Mouse (Mus musculus): ENCODE results near the gene Tdrkh. TPM values are rescaled to one million over a fixed set of nuclear protein-coding genes. Genes with fewer than 3 reads are reported as not detected.

Gene Tdrkh
- polyA plus RNA-seq, 1 experiment = not detected

- TF ChIP-seq CTCF (IDR thresholded peaks at IDR 0.05; ENCODE audit: extremely low read depth, insufficient read length, insufficient replicate concordance, low read depth, low read length) (no peak), POLR2A (IDR thresholded peaks at IDR 0.05; ENCODE audit: low read depth, low read length) (no peak)
- Histone ChIP-seq H3K4me1 (ENCODE audit: control insufficient read depth, insufficient read depth, insufficient read length, low read length) (no peaks in the 10 kb centered on the region), H3K36me3 (ENCODE audit: control insufficient read depth, insufficient read depth, low read length) (peaks cover 40% of the 10 kb centered on the region), H3K27ac (ENCODE audit: insufficient read depth, low read depth, low read length) (no peak overlapping the region), H3K27me3 (ENCODE audit: control insufficient read depth, insufficient read depth, low read length) (no peaks in the 10 kb centered on the region), H3K4me3 (ENCODE audit: low read depth, low read length) (no peak overlapping the region)
- WGBS = 83% methylated on average over 5 of the region's 5 CpGs
These were observed 25.0 kb upstream of the Tdrkh start for GRCm38 (mm10) chr3:94388047-94388446.

GRCm38 (mm10) chr3:94389420-94389819 is 23.7 kb upstream of the Tdrkh start:
- Histone ChIP-seq H3K4me1 (ENCODE audit: control insufficient read depth, insufficient read depth, insufficient read length, low read length) (no peaks in the 10 kb centered on the region), H3K36me3 (ENCODE audit: control insufficient read depth, insufficient read depth, low read length) (peaks cover 44% of the 10 kb centered on the region), H3K27ac (ENCODE audit: insufficient read depth, low read depth, low read length) (no peak overlapping the region), H3K27me3 (ENCODE audit: control insufficient read depth, insufficient read depth, low read length) (no peaks in the 10 kb centered on the region), H3K4me3 (ENCODE audit: low read depth, low read length) (no peak overlapping the region)
- WGBS = 95% methylated on average over 16 of the region's 16 CpGs
- no peak for TF ChIP-seq POLR2A (IDR thresholded peaks at IDR 0.05; ENCODE audit: low read depth, low read length)
- TF ChIP-seq CTCF (IDR thresholded peaks at IDR 0.05; ENCODE audit: extremely low read depth, insufficient read length, insufficient replicate concordance, low read depth, low read length) = no peak

- WGBS = 82% methylated on average over 5 of the region's 5 CpGs
- Histone ChIP-seq H3K4me3 (ENCODE audit: low read depth, low read length) (no peak overlapping the region), H3K4me1 (ENCODE audit: control insufficient read depth, insufficient read depth, insufficient read length, low read length) (no peaks in the 10 kb centered on the region), H3K36me3 (ENCODE audit: control insufficient read depth, insufficient read depth, low read length) (peaks cover 44% of the 10 kb centered on the region), H3K27ac (ENCODE audit: insufficient read depth, low read depth, low read length) (no peak overlapping the region), H3K27me3 (ENCODE audit: control insufficient read depth, insufficient read depth, low read length) (no peaks in the 10 kb centered on the region)
- no peak for TF ChIP-seq CTCF (IDR thresholded peaks at IDR 0.05; ENCODE audit: extremely low read depth, insufficient read length, insufficient replicate concordance, low read depth, low read length)
- TF ChIP-seq POLR2A (IDR thresholded peaks at IDR 0.05; ENCODE audit: low read depth, low read length) = no peak
These were observed 22.1 kb upstream of the Tdrkh start for GRCm38 (mm10) chr3:94391001-94391400.

GRCm38 (mm10) chr3:94392128-94392527 is 20.9 kb upstream of the Tdrkh start:
- no peak for TF ChIP-seq POLR2A (IDR thresholded peaks at IDR 0.05; ENCODE audit: low read depth, low read length)
- TF ChIP-seq CTCF (IDR thresholded peaks at IDR 0.05; ENCODE audit: extremely low read depth, insufficient read length, insufficient replicate concordance, low read depth, low read length) = no peak
- Histone ChIP-seq H3K4me3 (ENCODE audit: low read depth, low read length) (no peak overlapping the region), H3K36me3 (ENCODE audit: control insufficient read depth, insufficient read depth, low read length) (peaks cover 42% of the 10 kb centered on the region), H3K27me3 (ENCODE audit: control insufficient read depth, insufficient read depth, low read length) (no peaks in the 10 kb centered on the region), H3K4me1 (ENCODE audit: control insufficient read depth, insufficient read depth, insufficient read length, low read length) (no peaks in the 10 kb centered on the region), H3K27ac (ENCODE audit: insufficient read depth, low read depth, low read length) (no peak overlapping the region)
- WGBS = 79% methylated on average over 2 of the region's 2 CpGs

- 77% methylated on average over 4 of the region's 4 CpGs for WGBS
- H3K4me3 ChIP-seq (ENCODE audit: low read depth, low read length) = no peak overlapping the region
- H3K27me3 ChIP-seq (ENCODE audit: control insufficient read depth, insufficient read depth, low read length) = no peaks in the 10 kb centered on the region
- H3K36me3 ChIP-seq (ENCODE audit: control insufficient read depth, insufficient read depth, low read length) = peaks cover 36% of the 10 kb centered on the region
- H3K4me1 ChIP-seq (ENCODE audit: control insufficient read depth, insufficient read depth, insufficient read length, low read length) = no peaks in the 10 kb centered on the region
- H3K27ac ChIP-seq (ENCODE audit: insufficient read depth, low read depth, low read length) = no peak overlapping the region
- TF ChIP-seq CTCF (IDR thresholded peaks at IDR 0.05; ENCODE audit: extremely low read depth, insufficient read length, insufficient replicate concordance, low read depth, low read length) (no peak), POLR2A (IDR thresholded peaks at IDR 0.05; ENCODE audit: low read depth, low read length) (no peak)
These were observed 20.0 kb upstream of the Tdrkh start for GRCm38 (mm10) chr3:94393049-94393448.

GRCm38 (mm10) chr3:94396336-94396735 is 16.7 kb upstream of the Tdrkh start:
- TF ChIP-seq CTCF (IDR thresholded peaks at IDR 0.05; ENCODE audit: extremely low read depth, insufficient read length, insufficient replicate concordance, low read depth, low read length) = no peak
- TF ChIP-seq POLR2A (IDR thresholded peaks at IDR 0.05; ENCODE audit: low read depth, low read length) = no peak
- peaks cover 8% of the 10 kb centered on the region; the same call in 1 of the 2 replicates for H3K27me3 ChIP-seq (ENCODE audit: control insufficient read depth, insufficient read depth, low read length)
- H3K4me1 ChIP-seq (ENCODE audit: control insufficient read depth, insufficient read depth, insufficient read length, low read length) = no peaks in the 10 kb centered on the region
- no peak overlapping the region for H3K27ac ChIP-seq (ENCODE audit: insufficient read depth, low read depth, low read length)
- no peak overlapping the region for H3K4me3 ChIP-seq (ENCODE audit: low read depth, low read length)
- peaks cover 18% of the 10 kb centered on the region for H3K36me3 ChIP-seq (ENCODE audit: control insufficient read depth, insufficient read depth, low read length)
- WGBS = 91% methylated on average over 1 of the region's 1 CpGs

- 71% methylated on average over 4 of the region's 4 CpGs for WGBS
- Histone ChIP-seq H3K36me3 (ENCODE audit: control insufficient read depth, insufficient read depth, low read length) (peaks cover 15% of the 10 kb centered on the region), H3K27me3 (ENCODE audit: control insufficient read depth, insufficient read depth, low read length) (peaks cover 8% of the 10 kb centered on the region; the same call in 1 of the 2 replicates), H3K4me1 (ENCODE audit: control insufficient read depth, insufficient read depth, insufficient read length, low read length) (no peaks in the 10 kb centered on the region), H3K4me3 (ENCODE audit: low read depth, low read length) (no peak overlapping the region), H3K27ac (ENCODE audit: insufficient read depth, low read depth, low read length) (no peak overlapping the region)
- TF ChIP-seq POLR2A (IDR thresholded peaks at IDR 0.05; ENCODE audit: low read depth, low read length) (no peak), CTCF (IDR thresholded peaks at IDR 0.05; ENCODE audit: extremely low read depth, insufficient read length, insufficient replicate concordance, low read depth, low read length) (no peak)
These were observed 16.2 kb upstream of the Tdrkh start for GRCm38 (mm10) chr3:94396851-94397250.

Measured in small intestine, adult 2 months (tissue).